Mouse (Mus musculus) megakaryocyte, embryonic 14.5 days (primary cell): ENCODE data around the gene Styxl1.

Experiments
- FLI1 ChIP-seq: IDR thresholded peaks from 2 replicates; pipeline ENCODE4 v1.6.1; 2012; ENCODE audit warnings: low read length, inconsistent platforms, mixed read lengths
- GATA1 ChIP-seq: IDR thresholded peaks from 3 replicates; pipeline ENCODE4 v1.6.1; 2012; ENCODE audit warnings: mixed read lengths, low read length, inconsistent platforms, borderline replicate concordance

DNA sequence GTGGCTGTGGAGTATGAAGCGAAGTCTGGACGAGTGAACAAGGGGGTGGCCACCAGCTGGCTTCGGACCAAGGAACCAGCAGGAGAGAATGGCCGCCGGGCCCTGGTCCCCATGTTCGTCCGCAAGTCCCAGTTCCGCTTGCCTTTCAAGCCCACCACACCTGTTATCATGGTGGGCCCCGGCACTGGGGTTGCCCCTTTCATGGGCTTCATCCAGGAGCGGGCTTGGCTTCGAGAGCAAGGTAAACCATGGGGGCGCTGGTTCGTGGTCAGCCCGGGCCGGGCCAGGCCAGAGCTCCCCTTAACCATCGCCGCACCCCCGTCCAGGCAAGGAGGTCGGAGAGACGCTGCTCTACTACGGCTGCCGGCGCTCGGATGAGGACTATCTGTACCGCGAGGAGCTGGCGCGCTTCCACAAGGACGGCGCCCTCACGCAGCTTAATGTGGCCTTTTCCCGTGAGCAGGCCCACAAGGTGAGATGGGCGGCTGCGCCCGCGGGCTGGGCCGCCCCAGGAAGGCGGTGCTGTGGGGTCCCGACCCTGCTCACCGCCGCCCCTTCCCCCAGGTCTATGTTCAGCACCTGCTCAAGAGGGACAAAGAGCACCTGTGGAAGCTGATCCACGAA is 44.0 kb downstream of the Styxl1 start:
- no peak for TF ChIP-seq GATA1
- no peak for TF ChIP-seq FLI1
